Mouse (Mus musculus): ENCODE results near the gene Rgs16.

GRCm38 (mm10) chr1:153695398-153695797 lies 44.8 kb upstream of the Rgs16 start:
- TF ChIP-seq POLR2A (IDR thresholded peaks at IDR 0.05; ENCODE audit: extremely low read depth, insufficient read depth, low read length) (no peak), CTCF (IDR thresholded peaks at IDR 0.05; ENCODE audit: extremely low read depth, insufficient read depth, low read length) (no peak)
